Mouse (Mus musculus): Measurements from ENCODE around the gene Ano6.

Gene Ano6

DNA sequence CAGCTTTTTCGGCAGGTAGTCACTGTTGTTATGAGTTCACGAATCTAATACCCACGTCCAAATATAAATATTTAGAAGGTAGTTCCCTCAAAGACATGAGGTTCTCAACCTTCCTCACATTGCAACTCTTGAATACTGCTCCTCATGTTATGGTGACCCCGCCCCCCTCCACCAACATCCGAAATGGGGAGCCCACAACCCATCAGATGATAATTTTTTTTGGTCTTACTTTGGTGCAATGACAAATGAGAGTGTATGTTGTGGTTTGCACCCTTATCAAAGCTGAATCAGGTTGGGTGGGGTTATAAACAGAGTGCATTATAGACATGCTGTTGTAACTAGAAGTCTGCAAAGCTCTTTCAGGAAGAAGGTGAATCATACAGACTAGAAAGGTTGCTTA lies 99.7 kb downstream of the Ano6 start:
- DNase-seq (ENCODE audit: low spot score), result no peak

DNA sequence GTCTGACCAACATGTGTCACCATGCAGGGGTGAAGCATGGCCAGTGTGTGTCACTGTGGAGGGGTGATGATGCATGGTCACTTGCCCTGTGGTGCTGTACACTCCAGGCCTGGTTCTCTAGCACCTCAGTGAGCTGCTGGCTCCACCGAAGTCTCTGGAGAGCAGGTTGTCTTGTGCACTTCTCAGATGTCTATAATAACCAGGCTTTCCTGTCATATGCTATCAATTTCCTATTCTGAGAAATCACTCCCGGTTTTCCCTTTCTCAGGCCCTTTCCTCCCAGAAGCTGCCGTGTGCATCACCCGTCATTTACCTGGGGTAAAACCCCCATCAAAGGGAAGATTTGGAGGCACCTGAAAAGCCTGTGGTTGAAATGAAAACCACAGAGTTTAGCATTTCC lies 101.5 kb downstream of the Ano6 start:
- DNase-seq (ENCODE audit: low spot score), result no peak

DNA sequence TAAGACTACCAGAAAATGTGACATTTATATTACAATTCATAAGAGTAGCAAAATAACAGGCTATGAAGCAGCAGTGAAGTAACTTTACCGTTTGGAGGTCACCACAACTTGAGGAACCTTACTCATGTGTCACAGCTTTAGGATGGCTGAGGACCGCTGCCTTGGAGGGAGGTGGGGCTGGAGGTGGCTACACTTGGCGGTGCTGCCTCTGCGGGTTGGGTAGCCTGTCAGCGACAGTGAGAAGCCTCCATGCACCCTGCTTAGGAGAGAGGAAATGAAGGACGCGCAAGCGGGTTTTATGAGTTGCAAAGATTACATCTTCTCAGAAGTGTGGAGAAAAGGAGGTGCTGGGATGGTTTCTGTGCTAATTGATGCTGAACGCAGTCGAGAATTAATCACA lies 102.3 kb downstream of the Ano6 start:
- no peak for DNase-seq (ENCODE audit: low spot score)

DNA sequence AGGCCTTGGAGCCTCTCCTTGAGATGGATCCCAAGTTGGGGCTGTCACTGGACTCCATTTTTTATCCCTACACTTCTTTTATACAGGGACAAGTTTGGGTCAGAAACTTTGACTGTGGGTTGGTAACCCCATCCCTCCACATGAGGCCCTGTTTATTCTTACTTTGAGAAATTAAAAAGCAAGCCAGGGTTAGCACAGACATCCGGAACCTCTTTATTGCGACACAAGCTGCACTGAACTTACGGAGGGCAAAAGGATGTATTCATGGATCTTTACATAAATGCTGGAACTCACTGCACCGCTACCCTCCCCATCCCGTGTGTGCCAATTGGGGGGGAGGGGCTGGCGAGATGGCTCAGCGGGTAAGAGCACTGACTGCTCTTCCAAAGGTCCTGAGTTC lies 105.1 kb downstream of the Ano6 start:
- no peak for DNase-seq (ENCODE audit: low spot score)

DNA sequence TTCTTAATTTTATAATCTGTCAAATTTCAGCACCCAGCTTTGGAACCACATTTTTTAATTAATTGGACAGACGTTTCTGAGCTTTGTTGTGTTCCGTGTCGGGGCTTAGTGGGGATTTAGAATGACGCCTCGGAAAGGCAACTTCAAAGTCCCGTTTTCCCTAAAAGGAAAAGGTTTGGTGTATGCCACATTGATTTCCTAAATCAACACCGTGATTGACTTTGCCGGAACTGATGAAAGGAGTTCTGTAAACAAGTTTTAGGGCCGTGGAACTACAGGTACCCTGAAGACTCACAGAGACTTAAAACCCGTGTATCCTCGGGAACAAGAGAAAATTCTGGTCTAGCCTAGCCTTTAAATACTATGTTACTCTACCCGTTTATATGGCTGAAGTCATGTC lies 107.0 kb downstream of the Ano6 start:
- no peak for DNase-seq (ENCODE audit: low spot score)

DNA sequence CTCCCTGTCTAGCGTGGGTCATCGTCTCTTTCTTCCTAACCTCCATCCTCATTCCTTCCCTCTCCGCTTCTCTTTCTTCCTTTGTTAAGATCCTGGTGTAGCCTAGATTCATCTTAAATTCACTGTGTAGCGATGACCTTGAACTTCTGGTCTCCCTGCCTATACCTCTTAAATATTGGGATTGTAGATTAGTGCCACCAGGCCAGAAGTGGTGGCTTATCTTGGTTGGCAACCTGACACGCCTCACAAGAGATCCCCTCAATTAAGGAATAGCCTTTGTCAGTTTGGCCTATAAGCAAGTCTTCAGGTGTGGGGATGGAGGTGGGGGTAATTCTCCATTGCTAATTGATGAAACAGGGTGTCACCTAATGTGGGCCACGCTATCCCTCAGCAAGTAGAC lies 107.8 kb downstream of the Ano6 start:
- DNase-seq (ENCODE audit: low spot score), result no peak

DNA sequence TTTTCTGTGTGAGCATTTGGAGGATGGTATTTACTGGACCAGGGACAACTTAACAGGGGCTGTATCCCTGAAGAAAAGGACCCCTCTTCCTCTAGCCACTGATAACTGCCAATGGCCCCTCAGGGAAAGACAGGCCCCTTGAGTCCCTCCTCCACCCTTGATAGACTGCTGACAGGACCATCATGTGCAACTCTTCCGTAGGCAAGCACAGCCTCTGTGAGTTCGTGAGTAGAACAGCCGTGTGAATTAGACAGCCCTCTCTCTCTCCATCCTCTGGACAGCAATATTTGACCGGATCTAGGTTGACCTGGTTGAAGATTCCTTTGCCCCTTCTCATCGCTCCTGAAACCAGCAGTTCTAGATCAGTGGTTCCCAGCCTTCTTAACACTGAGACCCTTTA lies 111.8 kb downstream of the Ano6 start:
- no peak for DNase-seq (ENCODE audit: low spot score)

DNA sequence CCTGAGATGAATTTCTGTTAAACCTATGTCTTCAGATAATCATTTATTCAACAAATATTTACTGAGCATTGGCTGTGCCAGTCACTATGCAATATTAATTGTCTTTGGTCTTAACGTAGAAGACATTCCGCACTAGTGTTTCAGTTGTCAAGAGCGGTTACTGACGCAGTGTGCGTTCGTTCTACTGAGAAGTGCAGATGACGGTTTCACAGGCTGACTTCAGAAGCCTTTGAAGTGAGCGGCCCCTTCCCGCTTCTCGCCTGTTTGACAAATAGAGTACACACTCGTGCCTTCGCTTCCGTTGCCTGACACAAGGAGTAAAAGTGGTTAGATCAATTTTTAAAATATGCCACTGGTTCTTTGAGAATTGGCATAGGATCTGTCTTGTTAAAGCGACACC lies 113.6 kb downstream of the Ano6 start:
- no peak for DNase-seq (ENCODE audit: low spot score)

DNA sequence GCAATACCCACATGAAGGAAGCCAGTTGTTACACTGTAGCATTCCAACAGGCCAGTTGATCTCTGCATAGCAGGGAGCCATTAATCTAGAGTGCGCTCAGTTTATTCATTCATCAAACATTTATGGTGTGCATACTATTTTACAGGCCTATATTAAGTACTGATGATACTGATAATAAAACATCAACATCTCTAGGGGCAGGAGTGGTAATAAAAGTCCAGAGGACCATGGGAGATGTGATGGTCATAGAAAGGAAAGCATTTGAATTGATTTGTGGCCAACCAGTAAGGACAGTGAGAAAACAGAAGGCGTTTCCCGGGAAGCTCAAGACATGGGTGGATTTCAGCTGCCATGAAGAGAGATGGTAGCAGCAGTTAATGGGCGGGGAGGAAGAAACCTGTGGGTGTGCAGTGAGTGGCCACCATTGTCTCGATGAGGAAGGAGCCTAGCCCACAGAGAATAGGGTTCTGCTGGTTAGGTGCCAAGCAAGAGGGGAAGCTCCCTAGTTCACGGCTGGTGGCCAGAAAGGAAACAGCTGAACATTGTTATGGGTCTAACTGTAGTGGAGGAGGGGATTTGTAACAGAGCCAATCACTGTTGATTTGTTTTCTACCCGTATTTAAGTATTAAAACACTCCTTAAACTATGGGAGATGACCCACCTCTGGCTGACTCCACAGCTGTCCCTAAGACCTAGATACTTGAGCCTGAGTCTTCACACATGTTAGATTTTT lies 115.5 kb downstream of the Ano6 start:
- no peak for DNase-seq (ENCODE audit: low spot score)

DNA sequence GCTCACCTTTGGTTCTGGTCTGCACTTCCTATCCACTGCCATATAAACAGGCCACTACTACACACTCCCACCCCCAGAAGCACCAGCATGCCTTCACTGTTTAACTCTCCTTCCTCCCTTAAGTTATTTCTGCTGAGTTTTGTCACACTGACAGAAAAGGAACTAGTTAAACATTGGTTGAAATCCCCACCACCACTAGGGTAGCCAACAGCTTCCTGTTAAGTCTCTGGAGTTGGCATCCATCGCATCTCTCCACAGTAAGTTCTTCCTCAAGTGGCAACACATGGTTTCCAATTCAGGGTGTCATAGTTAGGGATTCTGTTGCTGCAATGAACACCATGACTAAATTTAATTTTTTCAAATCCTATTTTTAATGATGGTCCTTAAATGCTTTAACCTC lies 116.2 kb downstream of the Ano6 start:
- no peak for DNase-seq (ENCODE audit: low spot score)

DNA sequence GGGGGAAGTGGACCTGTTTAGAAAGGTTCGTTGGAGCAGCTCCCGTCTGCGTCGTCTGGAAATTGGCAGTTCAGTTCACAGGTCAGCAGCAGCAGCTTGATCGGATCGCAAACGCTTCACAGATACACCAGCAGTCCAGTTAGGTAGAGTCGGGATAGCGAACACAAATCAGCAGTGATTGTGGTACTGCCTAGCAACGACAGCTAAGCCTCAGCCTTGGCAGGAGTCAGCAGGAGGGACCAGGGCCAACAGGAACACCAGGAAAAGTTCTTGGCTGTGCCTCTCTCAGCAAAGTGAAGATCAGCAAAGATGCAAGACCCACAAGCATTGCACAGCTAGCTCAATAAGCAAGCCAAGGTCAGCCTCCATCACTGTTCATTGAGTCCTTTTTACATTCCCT lies 116.7 kb downstream of the Ano6 start:
- DNase-seq (ENCODE audit: low spot score), result no peak

DNA sequence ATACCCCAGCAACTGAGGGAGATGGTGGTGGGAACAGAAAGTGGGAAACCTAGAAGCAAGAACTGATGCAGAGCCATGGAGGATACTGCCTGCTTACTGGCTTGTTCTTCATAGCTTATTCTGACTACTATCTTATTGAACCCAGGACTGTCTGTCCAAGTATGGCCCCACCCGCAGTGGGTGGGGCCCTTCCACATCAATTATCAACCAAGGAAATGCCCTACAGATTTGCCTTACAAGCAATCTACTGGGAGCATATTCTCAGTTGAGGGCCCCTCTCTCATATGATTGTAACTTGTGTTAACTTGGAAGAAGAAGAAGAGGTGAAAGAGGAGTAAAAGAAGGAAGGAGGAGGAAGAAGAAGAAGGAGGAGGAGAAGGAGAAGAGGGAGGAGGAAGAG lies 117.3 kb downstream of the Ano6 start:
- DNase-seq (ENCODE audit: low spot score), result no peak

DNA sequence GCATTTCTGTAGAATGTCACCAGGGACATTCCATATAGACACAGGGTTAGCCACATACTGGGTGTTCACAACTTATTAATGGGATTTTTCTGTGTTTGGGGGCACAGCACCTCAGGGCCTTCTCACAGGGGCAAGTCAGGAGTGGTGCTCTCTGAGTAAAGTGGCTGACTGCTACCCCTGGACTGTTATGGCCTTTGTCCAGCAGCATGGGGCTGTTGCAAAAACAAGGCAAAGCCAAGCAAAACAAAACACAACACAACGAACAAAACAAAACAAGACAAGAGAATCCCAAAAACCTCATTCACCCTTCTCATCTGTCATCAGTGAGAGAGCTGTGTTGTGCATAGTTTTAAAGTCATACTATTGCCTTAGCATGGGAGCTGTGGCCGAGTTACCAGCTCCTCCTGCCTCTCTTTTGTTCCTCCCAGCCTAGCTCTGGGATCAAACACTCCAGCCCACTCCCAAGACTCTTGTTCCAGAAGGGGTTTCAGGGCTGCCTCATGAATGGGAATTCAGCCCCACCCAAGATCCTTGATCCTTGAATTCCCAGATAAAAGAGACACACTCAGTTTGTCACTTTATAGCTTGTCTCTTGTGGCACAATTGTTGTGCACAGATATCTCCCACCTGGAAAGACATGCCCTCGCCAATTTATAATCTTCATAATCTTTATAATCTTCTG lies 119.6 kb downstream of the Ano6 start:
- no peak for DNase-seq (ENCODE audit: low spot score)

DNA sequence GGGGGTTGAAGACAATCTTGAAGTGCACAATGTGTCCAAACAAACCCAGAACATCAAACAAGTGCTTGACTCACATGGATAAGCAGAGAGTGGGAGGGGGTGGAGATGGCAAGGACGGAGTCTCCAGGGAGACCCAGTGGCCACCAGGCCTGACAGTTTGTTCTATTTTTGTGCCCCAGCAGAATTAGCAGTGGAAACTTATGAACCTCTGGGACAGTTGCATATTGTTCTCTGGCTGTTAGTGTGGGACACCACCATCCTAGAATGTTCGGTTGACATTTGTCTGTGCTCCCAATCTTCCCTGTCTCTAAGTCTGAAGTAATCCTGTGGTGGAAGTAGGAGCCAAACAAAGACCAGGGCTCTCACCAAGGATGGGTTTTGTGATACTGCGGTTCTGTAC lies 124.3 kb downstream of the Ano6 start:
- DNase-seq (ENCODE audit: low spot score), result no peak

DNA sequence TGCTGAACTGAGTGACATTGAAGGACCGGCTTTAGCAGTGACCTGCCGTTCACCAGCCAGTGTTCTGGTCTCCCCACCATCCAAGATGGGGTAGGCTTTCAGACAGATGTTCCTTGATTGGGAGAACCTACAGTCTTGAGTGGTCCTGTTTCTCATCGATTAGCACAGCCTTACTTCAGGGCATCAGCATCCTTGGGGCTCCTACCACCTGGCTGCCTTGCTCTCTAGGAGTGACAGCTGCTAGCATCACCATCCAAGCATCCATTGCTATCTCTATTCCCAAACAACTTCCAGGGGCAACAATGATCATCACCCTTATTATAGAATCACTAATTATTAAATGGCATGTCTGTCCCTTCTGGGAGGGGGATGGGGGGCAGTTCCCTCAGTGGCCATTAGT lies 124.8 kb downstream of the Ano6 start:
- DNase-seq (ENCODE audit: low spot score), result no peak

DNA sequence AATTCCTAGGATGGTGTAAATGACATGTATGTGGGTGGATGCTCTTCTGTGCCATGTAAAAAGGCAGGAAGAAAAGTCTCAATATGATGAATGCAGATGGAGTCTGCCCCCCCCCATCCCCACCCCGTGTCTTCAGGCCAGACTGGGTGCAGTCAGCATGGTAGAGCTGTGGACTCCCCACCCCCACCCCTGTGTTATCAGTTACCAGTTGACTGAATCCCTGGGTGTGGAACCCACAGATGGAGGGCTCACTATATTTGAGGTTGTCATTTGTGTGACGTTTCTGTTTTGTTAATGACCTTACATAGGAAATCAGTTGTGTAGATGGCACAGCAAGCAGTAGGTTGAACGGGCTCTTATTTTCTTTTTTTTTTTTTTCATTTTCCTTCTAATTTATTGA lies 126.7 kb downstream of the Ano6 start:
- DNase-seq (ENCODE audit: low spot score), result no peak

DNA sequence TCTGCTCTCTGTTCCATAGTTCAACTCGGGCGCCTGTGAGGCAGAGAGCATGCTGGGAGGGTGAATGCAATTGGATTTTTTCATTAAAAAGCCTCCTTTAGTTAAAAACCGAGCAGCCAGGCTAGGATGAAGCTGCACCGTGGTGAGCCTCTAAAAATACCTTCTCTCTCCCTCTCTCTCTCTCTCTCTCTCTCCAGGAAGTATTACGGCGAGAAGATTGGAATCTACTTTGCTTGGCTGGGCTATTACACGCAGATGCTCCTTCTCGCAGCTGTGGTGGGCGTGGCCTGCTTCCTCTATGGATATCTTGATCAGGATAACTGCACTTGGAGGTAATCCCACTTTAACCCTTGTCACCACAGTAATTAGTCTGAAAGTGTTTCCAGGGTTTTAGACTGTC lies 129.4 kb downstream of the Ano6 start:
- no peak for DNase-seq (ENCODE audit: low spot score)

DNA sequence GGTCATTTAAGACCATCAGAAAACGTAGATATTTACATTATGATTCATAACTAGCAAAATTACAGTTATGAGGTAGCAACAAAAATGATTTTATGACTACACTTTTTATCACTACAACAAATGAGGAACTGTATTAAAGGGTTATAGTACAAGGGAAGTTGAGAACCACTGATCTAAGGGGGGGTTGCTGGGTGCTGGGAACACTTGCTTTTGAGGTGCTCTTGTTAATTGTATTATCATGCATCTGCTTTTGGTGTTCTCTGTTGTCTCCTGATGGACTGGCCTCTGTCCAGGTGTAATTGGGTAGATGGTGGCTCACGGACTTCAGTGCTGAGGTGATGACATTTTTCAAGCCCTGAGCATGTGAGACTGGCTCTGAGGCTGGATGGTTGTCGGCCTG lies 130.4 kb downstream of the Ano6 start:
- DNase-seq (ENCODE audit: low spot score), result no peak

DNA sequence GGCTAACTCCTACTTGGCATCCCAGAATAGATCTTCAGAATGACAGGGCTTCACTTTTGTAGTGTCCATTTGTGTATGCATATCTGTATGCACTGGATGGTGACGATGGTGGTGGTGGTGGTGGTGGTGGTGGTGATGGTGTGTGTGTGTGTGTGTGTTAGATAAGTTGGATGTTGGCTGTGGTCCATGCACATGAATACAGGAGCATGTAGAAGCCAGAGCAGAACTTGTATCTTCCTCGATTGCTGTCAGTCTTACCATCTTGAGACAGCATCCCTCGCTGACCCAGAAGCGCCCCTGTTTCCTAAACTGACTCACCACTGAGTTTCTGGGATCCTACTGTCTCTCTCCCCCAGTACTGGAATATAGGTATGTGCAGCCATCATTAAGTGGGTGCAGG lies 131.0 kb downstream of the Ano6 start:
- DNase-seq (ENCODE audit: low spot score), result no peak

DNA sequence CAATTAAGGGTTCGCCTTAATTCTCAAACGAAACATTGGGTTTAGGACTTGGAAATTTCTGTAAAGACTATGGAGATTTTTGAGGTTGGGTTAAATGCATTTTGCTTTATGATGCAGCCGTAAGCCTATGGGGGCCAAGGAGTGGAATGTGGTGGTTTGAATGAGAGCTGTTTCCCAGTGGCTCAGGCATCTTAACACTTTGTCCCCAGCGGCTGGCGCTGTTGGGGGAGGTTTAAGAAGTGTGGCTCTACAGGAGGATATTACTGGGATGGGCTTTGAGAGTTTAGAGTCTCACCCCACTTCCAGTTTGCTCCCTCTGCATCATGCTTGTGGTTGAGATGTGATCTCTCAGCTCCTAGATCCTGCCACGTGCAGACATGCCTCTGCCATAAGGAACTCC lies 131.9 kb downstream of the Ano6 start:
- DNase-seq (ENCODE audit: low spot score), result no peak

DNA sequence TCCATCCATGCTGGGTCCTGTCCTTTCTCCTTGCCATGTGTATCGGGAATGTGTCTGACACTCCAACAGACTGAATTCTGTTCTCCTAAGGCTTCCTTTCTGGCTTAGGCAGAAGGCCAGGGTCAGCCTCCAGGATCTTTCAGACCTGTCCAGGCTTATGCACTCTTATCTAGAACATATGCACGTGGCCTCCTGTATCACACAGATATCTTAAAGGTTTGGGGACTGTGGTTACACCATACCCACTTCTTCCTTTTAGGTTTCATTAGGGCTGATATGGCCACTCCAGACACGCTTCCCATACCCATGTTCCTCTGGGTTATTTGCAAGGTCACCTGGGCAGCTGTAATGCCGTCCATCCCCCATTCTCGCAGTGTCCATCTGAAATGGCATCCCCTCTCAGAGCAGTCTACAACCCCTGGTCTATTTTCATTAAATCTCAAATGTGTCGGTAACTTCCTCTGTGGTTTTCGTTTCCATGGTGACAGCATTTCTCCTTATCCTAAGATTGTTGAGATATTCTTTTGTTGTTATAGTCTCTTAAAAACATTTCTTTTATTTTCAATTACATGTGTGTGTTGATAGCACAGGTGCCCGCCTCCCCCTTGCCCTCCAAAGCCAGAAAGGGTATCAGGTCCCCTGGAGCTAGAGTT lies 134.8 kb downstream of the Ano6 start:
- no peak for DNase-seq (ENCODE audit: low spot score)

DNA sequence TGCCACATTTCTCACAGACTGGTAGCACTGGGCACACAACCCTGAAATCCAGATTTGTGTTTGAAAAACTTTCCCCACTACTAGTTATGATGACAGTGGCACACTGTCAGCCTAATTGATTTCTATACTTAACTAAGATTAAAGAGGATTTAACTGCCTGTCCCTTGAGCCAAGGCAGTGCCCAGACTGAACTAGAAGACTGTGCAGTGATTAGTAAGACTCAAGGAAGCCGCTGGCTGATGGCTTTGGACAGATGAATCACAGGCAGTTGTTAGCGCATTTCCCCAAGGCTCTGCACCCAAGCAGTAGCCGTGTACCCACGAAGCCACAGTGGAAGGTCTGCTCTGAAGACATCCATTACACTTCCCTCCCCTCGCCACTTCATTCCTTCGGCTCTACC lies 138.4 kb downstream of the Ano6 start:
- DNase-seq (ENCODE audit: low spot score), result no peak

DNA sequence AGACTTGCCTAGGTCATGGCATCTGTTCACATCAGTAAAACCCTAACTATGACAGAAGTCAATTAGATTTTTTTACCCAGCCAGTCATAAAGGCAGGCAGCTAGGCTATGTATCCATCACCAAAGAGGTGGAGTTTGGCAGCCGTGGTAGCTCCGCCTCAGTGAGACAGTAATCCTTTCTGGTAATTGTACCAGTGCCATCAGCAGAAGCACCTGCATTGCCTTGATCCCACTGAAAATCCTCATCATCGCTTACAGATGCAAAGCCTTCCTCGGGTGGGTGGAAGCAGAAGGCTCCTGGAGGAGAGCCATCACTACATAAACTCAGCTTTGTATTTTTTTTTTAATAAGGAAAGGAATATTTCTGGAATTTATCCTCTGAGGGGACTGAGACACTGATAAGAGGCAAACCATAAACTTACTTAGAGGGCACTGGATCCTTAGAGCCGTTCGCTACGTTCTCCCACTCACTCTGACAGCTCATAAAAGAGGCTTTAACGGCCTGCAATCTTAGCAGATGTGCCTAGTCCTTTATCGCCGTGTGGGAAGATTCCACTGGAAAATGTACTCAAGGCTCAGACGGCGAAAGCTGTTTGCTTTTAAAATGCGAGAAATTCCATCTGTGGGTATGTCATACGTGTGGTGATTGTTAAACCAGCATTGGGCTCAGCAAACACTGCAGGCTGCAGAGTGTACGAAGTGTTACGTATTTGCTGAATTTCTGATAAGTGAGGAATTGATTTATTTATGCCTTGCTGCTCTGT lies 140.6 kb downstream of the Ano6 start:
- DNase-seq (ENCODE audit: low spot score), result no peak
